Mouse (Mus musculus): ENCODE measurements around the gene Capn13. TPM values are rescaled to one million over a fixed set of nuclear protein-coding genes. Genes with fewer than 3 reads are reported as not detected.
"Not testable (repeated sequence)": the region's sequence is repeated elsewhere in the genome, so short reads cannot be mapped to it uniquely, and the experiment has no call there.

The Capn13 gene
- polyA plus RNA-seq, 1 experiment from 2014 or later, result 0.50 TPM

DNA sequence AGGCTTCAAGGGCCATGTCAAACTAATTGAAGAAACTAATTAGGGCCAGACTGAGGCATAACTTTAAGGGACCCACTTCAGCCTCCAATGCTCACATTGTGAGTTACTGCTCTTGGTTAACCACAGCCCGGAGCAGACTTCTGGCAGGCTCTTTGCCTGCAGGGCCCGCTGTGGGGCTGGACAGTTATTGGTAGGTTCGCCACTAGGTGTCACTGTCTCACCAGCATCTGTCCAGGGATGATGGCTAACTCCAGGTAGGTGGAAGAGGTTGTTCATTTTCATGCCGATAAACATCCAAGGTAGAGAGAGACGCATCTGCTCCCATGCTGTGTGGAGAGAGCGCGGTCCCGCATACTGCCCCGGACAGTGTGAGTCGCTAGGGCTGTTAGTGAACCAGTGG, 98.6 kb downstream of the Capn13 start:
- Histone ChIP-seq H3K4me3 (replicated peaks) (no peak overlapping the region), H3K27ac (no peak overlapping the region), H3K9ac (no peak overlapping the region), H3K9me3 (no peaks in the 10 kb centered on the region), H3K27me3 (replicated peaks) (peaks cover 14% of the 10 kb centered on the region; the same call in 1 of the 2 replicates), H3K36me3 (no peaks in the 10 kb centered on the region), H3K4me1 (0 out of 2 replicates have a peak, but pooled peaks cover 3% of the 10 kb centered on the region), H3K4me2 (no peak overlapping the region)
- ATAC-seq (ENCODE audit: insufficient read depth, low FRiP score, low read depth), result peak; percentile 51; the same call in 1 of the 2 replicates
- WGBS, result 4% methylated on average over 10 of the region's 10 CpGs

DNA sequence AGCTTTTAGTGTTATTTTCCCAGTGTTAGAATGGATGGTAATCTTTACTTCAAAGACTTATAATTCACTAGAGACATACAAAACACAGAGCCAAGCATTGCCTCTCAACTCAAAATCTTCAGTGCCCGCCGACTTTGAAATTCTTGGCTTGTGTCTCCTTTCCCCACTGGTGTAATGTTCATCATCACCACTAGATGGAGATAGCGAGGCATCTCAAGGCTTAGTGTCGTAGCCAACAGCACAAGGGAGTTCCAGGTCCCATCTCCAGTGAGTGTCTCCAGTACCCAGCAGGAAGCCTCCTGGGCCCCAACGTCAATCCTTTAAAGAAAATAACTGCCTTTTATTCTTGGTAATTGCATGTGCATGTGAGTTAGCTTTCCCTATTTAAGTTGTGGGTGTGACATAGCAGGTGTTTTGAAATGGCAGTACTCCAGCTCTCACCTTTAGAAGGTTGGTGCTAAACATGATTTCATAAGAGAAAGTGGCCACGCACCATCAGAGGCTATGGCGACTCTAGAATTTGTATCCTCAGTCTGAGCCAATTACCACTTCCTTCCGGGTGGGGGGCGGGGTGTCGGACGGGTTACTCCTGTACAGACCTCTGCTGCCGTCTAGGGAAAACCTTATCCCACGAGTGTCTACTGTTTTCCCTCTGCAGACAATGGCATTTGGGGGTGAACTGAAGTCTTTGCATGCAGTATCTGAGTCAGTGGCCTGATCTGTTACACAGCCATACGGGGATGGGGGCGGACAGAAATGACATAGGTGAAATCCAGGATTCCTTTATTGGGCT, 99.2 kb downstream of the Capn13 start:
- Histone ChIP-seq H3K27me3 (replicated peaks) (peaks cover 14% of the 10 kb centered on the region; the same call in 1 of the 2 replicates), H3K36me3 (no peaks in the 10 kb centered on the region), H3K4me2 (no peak overlapping the region), H3K9me3 (no peaks in the 10 kb centered on the region), H3K4me3 (replicated peaks) (no peak overlapping the region), H3K9ac (no peak overlapping the region), H3K4me1 (0 out of 2 replicates have a peak, but pooled peaks cover 3% of the 10 kb centered on the region), H3K27ac (no peak overlapping the region)
- WGBS, result 37% methylated on average over 15 of the region's 15 CpGs
- ATAC-seq (ENCODE audit: insufficient read depth, low FRiP score, low read depth), result no peak

DNA sequence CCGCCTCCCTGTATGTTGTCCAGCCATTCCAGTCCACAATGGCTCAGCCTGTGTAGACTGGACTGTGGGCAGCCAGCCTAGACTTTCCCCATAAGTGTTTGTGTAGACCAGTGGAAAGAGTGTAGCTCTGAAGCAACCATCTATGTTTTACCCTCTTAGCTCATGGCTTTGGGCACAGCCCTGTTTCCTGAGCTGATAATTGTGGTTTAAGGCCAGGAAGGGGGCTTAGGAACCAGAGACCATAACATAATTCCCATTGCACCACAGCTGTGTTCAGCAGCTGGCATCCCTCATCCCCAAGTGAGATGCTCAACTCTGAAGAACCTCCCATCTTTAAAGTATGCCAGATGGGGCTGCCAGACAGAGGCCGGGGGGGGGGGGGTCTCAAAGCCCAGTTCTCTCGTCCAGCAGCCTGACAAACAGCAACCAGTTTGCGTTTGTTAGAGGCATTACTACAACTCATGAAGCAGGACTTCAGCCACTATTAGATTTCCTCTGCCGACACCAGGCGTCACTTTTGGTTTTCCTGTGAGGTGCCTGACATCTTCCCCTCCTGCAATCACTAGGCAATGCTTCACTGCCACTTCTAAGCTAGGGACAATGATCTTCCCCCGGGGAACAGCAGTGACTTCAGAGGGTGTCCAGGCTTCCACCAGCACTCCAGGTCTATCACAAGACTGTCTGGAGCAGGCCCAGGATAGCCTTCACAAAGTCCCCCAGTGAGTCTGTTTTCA, 100.4 kb downstream of the Capn13 start:
- no peak overlapping the region for H3K4me2 ChIP-seq
- no peaks in the 10 kb centered on the region for H3K9me3 ChIP-seq
- 59% methylated on average over 7 of the region's 7 CpGs for WGBS
- H3K4me1 ChIP-seq, result 0 out of 2 replicates have a peak, but pooled peaks cover 3% of the 10 kb centered on the region
- no peak overlapping the region for H3K27ac ChIP-seq
- no peak overlapping the region for H3K4me3 ChIP-seq (replicated peaks)
- H3K9ac ChIP-seq, result no peak overlapping the region
- H3K27me3 ChIP-seq (replicated peaks), result peaks cover 14% of the 10 kb centered on the region; the same call in 1 of the 2 replicates
- no peaks in the 10 kb centered on the region for H3K36me3 ChIP-seq
- peak; percentile 24; the same call in 1 of the 2 replicates for ATAC-seq (ENCODE audit: insufficient read depth, low FRiP score, low read depth)

DNA sequence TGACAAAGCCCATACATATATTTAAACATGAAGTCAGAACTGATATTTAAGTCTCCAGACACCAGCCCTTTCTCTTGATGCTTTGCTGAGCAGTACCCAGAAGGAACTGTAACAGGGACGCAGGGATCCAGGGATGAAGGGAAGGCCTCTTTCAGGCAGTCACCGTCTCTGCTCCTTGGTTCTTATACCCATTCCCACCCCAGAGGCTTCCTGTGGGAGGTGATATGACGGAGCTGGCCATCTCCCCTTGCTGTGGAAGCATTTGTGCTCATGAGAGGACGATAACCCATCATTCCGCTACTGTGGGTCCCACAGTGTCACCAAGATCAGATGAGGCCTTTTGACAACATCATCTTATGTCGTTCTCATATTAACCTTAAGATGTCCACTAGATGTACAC, 101.7 kb downstream of the Capn13 start:
- peaks cover 13% of the 10 kb centered on the region; the same call in 1 of the 2 replicates for H3K27me3 ChIP-seq (replicated peaks)
- no peak overlapping the region for H3K4me3 ChIP-seq (replicated peaks)
- no peak for ATAC-seq (ENCODE audit: insufficient read depth, low FRiP score, low read depth)
- H3K36me3 ChIP-seq, result no peaks in the 10 kb centered on the region
- no peak overlapping the region for H3K4me2 ChIP-seq
- no peak overlapping the region for H3K27ac ChIP-seq
- H3K4me1 ChIP-seq, result 0 out of 2 replicates have a peak, but pooled peaks cover 3% of the 10 kb centered on the region
- H3K9ac ChIP-seq, result no peak overlapping the region
- H3K9me3 ChIP-seq, result no peaks in the 10 kb centered on the region
- WGBS, result 81% methylated on average over 6 of the region's 6 CpGs

DNA sequence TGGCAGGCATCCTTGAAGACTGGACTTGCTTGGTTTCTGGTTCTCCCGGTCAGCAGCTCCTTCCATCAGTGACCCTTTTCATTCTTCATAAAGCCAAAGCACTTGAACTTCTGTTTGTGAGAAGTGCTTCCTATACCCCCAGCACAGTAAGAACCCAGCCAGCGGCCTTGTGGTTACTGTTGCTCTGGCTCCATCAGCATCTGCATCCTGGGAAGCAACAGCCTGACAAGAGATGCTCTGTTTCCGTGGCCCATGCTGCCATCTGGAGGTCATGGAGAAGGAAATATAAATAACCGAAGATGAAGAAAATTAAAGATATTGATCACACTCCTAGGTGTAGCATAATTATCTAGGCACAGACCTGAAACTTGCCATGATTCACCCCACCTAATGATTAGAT, 103.8 kb downstream of the Capn13 start:
- Histone ChIP-seq H3K4me1 (no peaks in the 10 kb centered on the region), H3K9ac (no peak overlapping the region), H3K4me2 (no peak overlapping the region), H3K9me3 (no peaks in the 10 kb centered on the region), H3K27me3 (replicated peaks) (0 out of 2 replicates have a peak, but pooled peaks cover 3% of the 10 kb centered on the region), H3K36me3 (no peaks in the 10 kb centered on the region), H3K4me3 (replicated peaks) (no peak overlapping the region), H3K27ac (no peak overlapping the region)
- WGBS, result 25% methylated on average over 4 of the region's 4 CpGs
- ATAC-seq (ENCODE audit: insufficient read depth, low FRiP score, low read depth), result no peak

DNA sequence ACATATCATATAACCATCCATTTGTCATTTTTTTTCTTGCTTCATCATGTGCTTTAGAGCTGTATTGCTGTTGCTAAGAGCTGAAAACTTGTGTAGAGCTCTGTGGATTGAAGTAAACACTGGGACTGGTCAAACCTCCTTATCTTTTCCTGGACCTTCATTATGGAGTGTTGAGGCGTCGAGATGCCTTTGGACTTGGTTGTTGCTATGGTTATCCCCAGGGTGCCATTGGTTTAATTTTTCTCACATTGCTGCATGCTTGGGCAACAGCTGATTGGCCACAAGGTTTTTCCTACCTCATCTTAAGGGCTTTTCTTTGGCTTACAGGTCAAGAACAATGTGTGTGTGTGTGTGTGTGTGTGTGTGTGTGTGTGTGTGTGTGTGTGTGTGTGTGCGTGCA, 107.4 kb downstream of the Capn13 start:
- Histone ChIP-seq H3K9me3 (no peaks in the 10 kb centered on the region), H3K27ac (no peak overlapping the region), H3K4me2 (no peak overlapping the region), H3K9ac (no peak overlapping the region), H3K4me1 (no peaks in the 10 kb centered on the region), H3K27me3 (replicated peaks) (no peaks in the 10 kb centered on the region), H3K36me3 (no peaks in the 10 kb centered on the region), H3K4me3 (replicated peaks) (no peak overlapping the region)
- 64% methylated on average over 3 of the region's 3 CpGs for WGBS
- no peak for ATAC-seq (ENCODE audit: insufficient read depth, low FRiP score, low read depth)

DNA sequence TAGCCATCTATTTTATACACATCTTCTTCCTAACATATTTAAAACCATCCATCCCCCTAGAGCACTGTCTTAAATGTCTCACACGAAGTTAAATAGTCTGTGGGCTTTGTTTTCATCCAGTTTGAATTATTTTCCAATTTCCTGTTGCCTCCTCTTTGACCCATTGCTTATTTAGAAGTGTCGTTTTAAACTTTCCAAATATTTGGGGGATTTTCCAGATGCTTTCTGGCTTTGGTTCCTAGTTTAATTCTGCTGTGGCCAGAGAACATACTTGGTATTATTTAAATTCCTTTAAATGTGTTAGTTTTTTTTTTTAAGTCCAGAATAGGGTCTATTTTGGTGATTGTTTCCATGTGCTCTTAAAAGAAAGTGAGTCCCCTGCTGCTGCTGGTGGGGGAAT, 116.4 kb downstream of the Capn13 start:
- WGBS, result 24% methylated on average over 2 of the region's 2 CpGs
- no peaks in the 10 kb centered on the region for H3K27me3 ChIP-seq (replicated peaks)
- no peaks in the 10 kb centered on the region for H3K4me1 ChIP-seq
- H3K4me3 ChIP-seq (replicated peaks), result no peak overlapping the region
- no peak overlapping the region for H3K9ac ChIP-seq
- H3K4me2 ChIP-seq, result no peak overlapping the region
- no peaks in the 10 kb centered on the region for H3K9me3 ChIP-seq
- H3K27ac ChIP-seq, result no peak overlapping the region; the same call in 1 of the 2 replicates
- ATAC-seq (ENCODE audit: insufficient read depth, low FRiP score, low read depth), result no peak
- H3K36me3 ChIP-seq, result no peaks in the 10 kb centered on the region

DNA sequence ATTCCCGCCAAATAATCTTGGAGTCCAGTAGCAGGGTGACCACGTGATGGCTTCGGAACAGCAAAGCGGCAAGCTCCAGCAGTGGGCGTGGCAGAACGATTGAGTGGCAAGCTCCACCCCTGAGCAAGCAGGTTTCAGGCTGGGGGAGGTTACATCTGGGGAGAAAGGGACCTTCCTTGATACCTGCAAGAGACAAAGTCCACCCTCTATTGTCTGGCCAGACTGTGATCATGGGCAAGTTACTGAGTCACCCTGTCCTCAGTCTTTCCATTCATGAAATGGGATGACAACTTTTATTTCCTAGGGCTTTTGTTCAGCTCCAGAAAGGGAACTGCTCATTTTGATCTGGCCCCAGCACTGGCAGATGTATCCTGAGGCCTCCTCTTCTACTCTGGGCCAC, 118.0 kb downstream of the Capn13 start:
- H3K4me3 ChIP-seq (replicated peaks); ATAC-seq (ENCODE audit: insufficient read depth, low FRiP score, low read depth): not testable (repeated sequence)
- 36% methylated on average over 6 of the region's 6 CpGs for WGBS

DNA sequence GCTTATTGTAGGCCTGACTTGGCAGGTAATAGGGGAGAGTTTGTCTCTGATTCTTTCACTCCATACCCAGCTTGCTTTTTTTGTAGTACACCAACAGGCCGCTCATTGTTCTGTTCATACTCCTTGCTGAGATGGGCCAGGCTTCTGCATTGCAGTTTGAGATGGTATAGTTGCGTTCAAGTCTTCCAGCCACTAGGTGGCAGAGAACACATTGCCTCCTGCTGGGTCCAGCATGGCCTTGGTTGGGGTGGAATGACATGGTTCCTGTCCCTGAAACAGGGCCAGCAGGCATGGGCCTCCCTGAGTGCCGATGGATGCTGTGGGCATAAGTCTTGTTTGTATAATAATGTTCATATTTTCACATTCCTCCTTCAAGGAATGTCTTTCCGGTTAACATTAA, 122.9 kb downstream of the Capn13 start:
- H3K4me3 ChIP-seq (replicated peaks), result no peak overlapping the region
- no peak for ATAC-seq (ENCODE audit: insufficient read depth, low FRiP score, low read depth)
- no peaks in the 10 kb centered on the region for H3K27me3 ChIP-seq (replicated peaks)
- no peak overlapping the region for H3K4me2 ChIP-seq
- no peak overlapping the region for H3K27ac ChIP-seq
- H3K4me1 ChIP-seq, result no peaks in the 10 kb centered on the region
- no peaks in the 10 kb centered on the region for H3K36me3 ChIP-seq
- 91% methylated on average over 4 of the region's 4 CpGs for WGBS
- H3K9me3 ChIP-seq, result no peaks in the 10 kb centered on the region
- no peak overlapping the region for H3K9ac ChIP-seq

More for the DNA sequence above, 118.0 kb downstream of the Capn13 start:
- not testable (repeated sequence) for H3K27me3 ChIP-seq (replicated peaks); H3K4me2 ChIP-seq; H3K36me3 ChIP-seq; H3K4me1 ChIP-seq; H3K27ac ChIP-seq; H3K9ac ChIP-seq; H3K9me3 ChIP-seq

DNA sequence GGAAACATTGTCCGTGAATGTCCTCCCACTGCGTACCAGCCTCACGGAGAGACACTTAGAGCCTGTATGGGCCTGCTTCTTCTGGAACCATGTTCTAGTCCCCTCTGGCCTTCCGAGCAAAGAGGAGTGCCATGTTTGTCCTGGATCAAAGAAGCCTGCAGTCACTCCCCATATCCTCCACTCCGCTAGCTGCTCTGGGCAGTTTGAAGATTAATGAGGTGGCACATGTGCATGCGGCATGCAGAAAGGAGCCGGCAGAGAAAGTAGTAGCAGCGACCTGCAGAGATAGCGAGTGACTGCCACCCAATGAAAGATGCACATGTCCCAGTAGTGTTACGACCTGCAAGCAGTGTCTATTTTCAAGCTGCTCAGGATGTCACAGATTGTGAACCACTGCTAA, 125.6 kb downstream of the Capn13 start:
- no peak for ATAC-seq (ENCODE audit: insufficient read depth, low FRiP score, low read depth)
- Histone ChIP-seq H3K27ac (no peak overlapping the region), H3K9me3 (no peaks in the 10 kb centered on the region), H3K4me3 (replicated peaks) (no peak overlapping the region), H3K4me1 (no peaks in the 10 kb centered on the region), H3K9ac (no peak overlapping the region), H3K36me3 (no peaks in the 10 kb centered on the region), H3K27me3 (replicated peaks) (no peaks in the 10 kb centered on the region), H3K4me2 (no peak overlapping the region)
- 66% methylated on average over 10 of the region's 10 CpGs for WGBS

DNA sequence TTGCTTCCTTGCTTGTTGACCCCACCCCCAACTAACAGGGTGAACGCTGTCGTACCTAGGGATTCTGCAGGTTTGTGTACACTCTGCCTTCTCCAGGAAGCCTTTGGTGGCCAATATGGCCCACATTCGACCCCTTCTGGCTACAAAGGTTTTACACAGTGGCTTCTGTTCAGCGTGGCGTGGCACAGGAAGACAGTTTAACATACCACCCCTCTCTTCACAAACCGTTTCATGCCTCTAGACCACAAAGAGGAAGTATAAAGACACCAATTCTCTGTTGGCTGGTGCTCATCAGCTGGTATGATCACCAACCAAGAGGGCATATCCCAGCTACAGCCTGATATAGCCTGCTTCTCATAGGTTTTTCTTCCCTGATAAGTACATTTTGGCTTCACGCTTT, 126.9 kb downstream of the Capn13 start:
- WGBS, result 79% methylated on average over 7 of the region's 7 CpGs
- Histone ChIP-seq H3K27ac (no peak overlapping the region), H3K9me3 (no peaks in the 10 kb centered on the region), H3K4me2 (no peak overlapping the region), H3K9ac (no peak overlapping the region), H3K4me3 (replicated peaks) (no peak overlapping the region), H3K36me3 (no peaks in the 10 kb centered on the region), H3K27me3 (replicated peaks) (no peaks in the 10 kb centered on the region), H3K4me1 (no peaks in the 10 kb centered on the region)
- ATAC-seq (ENCODE audit: insufficient read depth, low FRiP score, low read depth), result no peak
